Mouse (Mus musculus) thymus, postnatal 4 days (tissue): Measurements from ENCODE around the gene Cnfn.

ENCODE experiments used
- DNase-seq: peaks from one replicate; pipeline ENCODE4 v3.0.0; 2021

Gene Cnfn

DNA sequence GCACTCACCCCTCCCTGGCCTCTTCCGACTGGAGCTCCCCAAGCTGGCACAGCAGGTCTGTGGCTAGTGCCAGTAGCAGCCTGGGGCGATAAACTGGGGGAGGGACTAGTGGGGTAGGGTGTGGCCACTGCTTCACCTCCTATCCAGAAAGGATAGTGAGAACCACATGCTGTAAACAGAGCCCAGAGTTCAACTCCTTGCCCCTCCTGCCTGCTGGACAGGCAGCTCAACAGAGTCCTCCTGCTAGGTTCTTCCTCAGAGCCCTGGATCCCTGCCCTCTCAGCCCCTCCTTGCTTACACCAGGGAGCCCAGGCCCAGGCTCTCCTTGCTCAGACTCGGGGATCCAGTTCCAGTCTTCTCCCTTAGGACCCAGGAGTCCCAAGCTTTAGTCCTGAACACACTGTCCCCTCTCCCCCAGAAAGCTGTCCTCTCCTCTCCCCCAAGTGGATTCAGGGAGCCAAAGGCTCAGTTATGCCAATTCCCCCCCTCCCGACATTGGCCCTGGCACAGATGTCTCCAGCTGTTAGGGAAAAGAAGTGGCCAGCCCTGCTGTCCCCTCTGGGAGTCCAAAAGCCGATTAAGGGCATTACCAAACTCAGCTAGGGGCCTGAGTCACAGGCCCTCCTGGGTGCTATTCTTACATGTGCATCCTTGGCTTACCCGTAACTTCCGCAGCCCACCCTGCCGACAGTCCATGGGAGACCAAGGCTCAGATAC, 20.7 kb upstream of the Cnfn start:
- DNase-seq, result no peak

DNA sequence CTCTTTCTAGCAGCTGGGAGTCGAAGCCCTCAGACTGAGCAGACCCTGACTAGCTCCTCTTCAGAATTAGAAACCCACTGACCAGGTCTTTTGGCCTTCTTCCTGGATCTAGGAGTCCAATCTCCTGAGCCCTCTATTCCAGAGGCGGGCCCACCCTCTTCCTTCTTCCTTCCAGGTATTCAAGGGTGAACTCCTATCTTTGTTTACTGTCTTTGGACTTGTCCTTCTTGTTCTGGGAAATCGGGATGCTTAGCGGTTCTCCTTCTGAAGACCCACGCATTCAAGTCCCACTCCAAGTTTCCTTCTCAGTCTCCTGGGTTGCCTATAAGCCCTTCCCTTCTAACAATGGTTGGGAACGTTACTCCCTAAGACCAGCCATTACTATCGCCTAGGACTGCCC, 19.4 kb upstream of the Cnfn start:
- no peak for DNase-seq

DNA sequence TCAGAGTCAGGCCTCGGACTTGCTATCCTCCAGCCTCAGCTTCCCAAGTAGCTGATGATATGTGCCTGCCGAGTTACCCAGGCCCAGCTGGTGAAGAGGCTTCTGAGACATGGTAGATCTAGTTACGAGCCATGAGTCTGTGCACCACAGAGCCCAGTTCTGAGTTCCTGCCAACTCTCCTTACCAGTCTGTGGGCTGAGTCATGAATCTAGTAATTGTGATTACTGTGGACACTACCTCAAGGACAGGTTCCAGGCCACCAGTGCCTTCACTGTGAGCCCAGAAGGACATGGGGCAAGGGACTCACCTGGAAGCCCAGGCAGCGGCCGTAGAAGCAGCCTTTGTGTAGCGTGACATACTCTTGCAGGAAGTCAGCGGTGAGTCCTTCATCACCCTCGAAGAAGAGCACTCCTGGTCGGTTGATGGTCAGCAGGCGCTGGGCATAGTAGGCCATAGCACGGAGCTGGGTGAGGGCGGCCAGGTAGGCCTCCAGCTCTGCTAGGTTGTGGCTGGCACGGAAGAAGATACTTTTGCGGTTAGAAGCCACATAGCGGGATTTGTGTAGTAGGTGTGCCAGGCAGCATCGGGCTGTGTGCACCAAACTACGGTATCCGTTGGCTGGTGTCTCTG, 18.4 kb upstream of the Cnfn start:
- no peak for DNase-seq

DNA sequence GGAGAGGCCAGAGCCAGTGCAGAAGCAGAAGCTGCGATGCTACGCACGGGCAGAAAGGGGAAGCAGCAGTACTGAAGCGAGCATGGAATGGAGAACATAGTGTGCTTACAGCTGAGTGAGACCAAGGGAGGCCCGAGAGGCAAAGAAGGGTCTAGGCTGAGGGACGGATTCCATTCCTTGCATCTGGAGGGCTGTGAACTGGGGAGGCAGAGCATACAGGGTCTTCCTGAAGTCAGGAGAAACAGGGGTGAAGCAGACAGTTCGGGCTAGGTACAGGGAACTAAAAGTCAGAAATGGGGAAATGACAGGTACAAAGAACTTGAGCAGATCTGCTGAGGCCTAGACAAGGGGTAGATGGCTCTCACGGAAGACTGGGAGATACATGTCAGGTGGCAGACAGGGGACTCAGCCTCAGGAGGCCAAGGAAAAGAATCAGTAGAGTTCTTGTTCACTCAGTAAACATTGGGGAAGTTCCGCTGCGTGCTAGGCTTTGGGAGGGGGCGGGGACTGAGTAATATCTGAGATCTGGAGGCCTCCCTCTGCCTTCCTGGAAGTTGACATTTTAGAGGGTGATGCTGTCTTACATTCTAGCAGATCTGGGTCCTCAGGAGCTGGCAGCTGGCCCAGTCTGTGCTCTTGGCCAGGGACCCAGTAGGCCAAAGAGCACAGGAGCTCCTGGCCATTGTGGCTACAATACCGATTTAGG, 16.5 kb upstream of the Cnfn start:
- DNase-seq, result peak; percentile 60

DNA sequence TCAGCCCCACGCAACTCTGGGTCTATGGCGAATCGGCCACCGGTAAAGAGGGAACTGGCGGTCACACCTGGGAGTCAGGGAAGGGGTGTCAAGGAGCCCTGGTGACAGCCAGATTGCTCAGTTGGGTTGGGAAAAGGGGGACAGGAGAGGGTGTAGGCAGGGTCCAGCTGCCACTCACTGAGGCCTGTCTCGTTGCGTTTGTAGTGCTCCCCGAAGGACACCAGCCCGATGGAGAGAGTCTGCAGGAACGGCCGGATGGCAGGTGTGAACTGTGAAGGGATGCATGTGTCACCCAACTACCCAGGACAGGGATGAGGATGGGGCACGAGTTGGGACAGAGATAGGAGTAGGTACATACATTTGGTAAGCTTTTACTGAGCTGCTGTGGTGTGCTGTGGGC, 15.7 kb upstream of the Cnfn start:
- DNase-seq, result no peak

DNA sequence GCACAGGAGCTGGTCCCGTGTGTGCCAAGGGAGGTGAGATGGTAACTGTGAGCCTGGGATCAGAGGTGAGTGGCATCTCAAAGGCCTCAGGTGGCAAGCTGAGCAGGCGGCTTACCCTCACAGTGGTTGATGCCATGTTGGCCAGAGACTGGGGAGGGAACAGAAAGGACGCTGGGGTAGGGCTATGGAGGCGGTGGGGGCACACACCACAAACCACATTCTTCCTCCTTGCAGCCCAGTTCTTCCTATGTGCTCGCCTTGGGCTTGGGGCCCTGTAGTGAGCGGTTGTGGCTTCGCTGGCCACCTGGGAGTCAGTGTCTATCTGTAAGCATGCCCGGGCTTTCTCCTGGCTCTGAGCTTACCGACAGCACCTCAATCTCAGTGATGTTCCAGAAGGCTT, 15.3 kb upstream of the Cnfn start:
- DNase-seq, result no peak

DNA sequence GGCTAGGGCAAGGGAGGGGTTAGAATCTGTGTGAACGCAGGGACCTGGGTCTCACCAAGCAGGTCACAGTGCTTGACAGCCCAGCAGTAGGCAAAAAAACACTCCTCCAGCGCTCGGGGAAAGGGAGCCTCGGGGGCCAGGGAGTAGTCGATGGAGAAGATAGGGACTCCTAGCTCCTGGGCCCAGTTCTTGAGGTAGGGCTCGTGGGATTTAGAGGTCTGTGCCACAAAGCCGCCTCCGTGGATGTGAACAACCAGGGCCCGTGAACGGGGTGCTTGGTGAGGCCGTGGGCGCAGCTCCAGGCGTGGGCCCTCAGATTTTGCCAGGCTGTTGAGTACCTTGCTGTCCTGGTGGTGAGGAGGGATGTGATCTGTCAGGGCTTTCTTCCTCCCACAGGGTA, 14.8 kb upstream of the Cnfn start:
- DNase-seq, result no peak

DNA sequence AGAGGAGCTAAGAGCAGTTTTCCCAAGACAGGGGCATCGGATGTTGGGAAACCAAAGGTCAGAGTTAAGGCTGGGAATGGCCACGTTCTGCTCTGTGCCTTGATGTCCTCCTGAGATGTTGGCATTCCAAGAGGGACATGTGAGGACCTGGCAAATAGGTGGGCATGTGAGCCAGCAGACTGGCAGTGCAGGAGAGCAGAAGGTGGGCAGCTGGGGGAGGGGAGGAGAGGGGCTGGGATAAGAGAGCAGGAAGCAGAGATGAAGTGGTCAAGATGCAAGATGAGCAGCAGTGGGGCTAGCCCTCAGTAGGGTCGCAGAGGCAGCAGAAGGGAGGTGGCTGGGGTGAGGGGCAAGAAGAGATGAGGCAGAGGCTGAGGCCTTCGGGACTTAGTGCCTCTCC, 14.4 kb upstream of the Cnfn start:
- DNase-seq, result no peak

DNA sequence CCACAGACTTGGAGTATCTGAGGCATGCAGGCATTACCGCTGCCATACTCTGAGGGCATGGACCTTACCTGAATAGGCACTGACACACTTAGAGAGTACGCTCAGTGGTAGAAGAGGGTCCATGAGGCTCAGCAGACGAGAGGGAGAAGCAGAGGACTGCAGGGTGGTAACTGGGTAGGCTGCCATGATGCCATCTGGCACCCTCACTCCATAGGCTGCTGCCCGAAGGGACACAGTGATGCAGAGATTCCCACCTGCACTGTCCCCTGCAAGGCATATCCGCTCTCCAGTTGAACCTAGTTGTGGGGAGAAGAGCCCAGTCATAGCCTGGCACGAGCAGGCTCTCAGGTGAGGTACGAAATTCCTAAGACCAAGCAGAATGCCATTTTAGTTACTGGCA, 13.9 kb upstream of the Cnfn start:
- DNase-seq, result no peak

DNA sequence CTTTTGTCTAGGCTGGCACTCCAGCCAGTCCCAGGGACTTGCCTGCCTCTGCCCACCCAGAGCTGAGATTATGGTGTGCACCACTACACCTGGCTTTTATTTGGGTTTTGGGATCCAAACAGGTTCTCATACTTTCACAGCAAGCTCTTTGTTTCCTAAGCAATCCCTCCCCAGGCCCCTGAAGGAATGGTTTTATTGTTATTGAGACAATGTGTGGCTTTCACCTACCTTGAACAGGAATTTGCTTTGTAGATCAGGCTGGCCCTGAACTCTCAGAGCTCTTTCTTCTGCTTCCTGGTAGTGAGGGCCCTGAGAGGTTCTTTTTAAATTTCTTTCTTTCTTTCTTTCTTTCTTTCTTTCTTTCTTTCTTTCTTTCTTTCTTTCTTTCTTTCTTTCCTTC, 13.0 kb upstream of the Cnfn start:
- DNase-seq, result no peak

DNA sequence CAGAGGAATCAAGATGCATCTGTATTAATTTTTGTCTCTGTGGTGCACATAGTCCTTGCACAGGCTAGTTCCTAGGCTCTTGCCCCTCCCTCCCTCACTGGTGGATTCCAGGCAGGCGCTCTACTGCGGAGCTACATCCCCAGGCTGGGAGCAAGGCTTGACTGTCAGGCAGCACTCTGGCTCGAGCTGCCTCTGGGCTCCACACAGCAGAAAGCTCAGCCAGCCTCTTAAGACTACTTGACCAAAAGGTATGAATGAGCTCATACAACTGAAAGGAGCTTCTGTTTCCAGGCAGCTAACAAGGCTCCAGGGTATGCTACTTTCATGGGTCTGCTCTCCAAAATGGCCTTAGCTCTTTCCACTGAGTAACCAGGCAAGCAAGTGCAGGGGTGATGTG, 11.8 kb upstream of the Cnfn start:
- DNase-seq, result no peak

DNA sequence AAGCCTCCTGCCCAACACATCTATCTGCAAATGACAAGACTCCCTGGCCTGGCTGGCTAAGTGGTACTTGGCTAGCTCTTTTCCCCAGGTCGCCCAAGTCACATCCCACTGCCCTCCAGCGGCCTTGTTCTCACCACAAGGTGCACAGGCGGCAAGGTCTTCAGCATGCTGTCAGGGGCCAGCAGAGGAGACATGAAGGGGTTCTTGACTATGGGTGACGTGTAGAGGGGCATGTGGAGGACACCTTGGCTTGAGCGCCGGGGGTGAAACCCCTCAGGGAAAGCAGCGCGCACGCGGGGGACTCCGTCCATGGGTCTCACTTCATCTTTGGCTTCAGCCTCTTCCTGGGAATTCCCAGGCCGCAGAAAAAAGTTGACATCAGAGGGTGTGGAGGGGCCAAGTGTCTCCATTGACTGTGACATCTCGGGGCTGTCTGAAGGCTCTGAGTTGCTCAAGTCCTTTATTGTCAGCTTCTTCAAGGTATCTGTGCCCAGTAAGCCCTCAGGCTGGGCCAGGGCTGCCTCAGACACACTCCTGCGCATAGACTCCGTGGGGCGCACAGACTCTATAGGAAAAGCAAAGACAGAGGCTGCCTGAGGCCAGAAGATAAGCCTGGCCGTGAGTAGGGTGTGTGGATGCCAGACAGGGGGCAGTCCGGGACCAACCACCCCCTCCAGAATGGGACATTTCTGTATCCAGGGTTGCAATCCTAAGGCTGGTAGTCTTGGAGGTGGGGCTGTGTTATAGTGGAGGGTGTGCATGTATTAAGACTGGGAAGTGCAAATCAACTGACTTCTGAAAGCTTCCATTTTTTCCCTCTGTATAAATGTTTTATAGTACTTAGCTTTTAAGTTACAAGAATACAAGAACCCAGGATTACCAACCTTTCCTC, 11.1 kb upstream of the Cnfn start:
- peak; percentile 50 for DNase-seq

DNA sequence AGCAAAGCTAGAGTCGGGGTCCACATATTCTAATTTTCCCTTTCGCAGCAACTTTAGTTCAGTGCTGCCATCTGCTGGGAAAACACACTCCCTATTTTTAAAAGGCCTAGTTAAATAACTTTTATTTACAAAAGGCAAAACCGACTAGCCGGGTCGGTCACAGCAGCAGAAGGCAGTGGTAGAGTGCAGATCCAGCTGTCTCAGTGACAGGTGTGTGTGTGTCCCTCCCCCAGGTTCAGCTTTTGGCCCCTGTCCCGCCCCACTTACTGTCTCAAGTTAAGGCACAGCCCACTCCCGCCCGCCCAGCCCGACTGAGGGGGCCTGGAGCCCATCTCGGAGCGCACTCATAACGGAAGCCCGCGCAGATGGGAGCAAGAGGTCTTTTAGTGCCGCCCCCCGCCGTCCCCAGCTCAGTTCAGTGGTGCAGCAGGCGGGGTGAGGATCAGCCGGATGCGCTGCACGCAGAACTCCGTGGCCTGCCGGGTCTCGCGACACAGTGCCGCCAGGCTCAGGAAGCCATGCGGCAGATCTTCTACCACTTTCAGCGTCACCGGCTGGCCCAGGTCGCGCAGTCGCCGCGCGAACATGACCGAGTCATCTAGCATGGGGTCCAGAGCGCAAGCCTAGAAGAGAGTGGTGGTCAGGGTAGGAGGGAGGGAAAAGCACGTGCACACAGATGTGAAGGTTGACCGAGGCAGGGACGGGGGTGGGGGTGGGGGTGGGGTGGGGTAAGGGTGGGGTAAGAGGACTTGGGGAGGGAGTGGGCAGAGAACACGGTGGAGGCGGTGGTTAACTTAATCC, 10.2 kb upstream of the Cnfn start:
- DNase-seq, result peak; percentile 91

DNA sequence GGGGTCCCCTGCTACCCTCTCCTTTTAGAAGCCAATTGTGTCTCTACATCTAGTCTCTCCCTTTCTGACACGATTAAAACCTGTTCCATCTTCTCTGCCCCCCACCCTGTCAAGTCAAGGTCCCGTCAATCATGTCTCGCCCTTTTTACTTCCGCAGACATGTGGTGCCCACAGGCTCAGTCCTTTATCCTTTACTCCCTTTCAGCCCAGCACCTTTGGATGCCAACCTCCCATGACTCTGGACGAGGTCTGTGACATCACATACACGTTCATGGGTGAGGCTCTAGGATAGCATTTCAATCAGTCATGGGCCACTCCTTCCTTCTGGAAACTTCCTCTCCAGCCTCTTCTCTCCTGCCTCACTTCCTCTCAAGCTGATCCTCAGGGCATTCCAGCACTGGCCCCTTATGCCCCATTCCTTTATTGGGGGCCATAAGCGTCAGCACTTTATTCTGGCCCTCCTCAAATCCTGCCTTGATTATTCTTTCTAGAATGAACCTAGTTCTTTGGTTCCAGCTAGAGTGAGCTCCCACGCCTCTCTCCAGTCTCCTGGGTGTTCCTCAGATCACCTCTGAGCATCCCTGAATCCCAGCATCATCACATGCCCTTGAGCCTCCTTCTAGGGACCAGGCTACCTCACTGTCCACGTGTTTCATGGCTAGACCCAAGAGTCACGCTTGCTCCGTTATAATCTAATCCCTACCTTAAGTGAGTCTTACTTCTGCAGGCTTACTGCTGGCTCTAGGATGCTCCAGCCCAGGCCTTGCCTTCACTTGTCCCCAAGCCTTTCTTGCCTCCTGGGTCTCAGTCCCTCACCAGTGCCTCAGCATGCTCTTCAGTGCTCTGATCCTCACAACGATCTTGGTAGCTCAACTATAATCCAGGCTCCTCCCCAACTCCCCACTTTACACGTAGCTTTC, 8.9 kb upstream of the Cnfn start:
- no peak for DNase-seq

DNA sequence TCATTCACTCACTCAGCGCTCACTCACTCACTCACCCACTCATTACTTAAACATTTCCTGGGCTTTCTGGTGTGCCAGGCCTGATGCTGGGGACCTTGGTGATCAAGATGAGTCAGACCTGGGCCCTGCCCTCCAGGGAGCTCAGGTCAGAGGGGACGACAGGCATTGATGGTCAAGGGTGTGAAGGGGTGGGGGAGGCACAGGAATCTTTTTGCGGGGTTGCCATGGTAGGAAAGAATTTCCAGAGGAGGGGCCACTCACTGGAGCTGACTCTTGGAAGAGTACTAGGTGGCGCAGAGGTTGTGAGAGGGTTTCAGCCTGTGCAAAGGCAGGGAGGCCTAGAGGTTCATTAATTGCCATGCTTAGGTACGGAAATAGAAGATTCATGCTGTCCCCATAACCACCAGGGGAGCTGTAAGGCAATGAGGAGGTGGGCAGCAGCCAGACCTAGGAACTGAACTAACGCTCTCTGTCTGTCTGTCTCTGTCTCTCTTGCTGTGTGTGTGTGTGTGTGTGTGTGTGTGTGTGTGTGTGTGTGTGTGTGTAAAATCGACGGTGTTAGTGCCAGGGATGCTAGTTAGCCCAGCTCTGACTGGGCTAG, 7.7 kb upstream of the Cnfn start:
- DNase-seq, result no peak

DNA sequence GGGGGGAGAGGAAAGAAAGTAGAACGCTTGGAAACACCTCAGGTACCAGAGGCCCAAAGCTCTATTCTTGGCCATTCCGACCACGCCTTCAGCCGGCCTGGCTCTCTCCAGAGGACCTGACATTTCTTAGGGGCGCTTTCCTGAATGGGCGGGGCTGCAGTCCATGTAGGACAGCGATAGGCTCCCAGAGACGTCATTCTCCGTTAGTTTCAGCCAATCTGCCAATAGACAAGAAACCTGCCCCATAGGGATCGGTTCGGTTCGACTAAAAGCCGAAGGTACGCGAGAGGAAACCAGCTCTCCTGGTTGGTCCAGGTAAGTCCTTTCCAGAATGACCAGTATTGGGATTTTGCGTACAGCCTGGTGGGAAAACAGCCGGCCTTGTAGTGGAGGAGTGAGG, 7.0 kb upstream of the Cnfn start:
- peak; percentile 41 for DNase-seq

DNA sequence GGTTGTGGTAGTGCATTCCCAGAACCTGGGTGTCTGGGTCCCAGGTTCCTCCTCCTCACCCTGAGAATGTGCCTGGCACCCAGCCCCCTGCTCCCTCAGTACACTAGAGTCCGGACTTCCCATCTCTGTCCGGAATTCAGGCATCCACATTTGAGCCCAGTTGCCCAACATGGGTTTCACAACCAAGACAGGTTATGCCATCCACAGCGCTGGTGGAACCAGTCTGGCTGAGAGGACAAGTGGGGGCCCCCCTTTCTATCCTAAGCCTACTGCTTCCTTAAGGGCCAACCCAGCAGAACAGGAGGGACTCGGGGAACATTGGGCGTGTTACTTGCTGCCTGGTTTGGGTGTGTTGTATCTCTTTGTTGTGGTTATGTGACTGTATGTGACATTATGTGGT, 2.9 kb upstream of the Cnfn start:
- no peak for DNase-seq

DNA sequence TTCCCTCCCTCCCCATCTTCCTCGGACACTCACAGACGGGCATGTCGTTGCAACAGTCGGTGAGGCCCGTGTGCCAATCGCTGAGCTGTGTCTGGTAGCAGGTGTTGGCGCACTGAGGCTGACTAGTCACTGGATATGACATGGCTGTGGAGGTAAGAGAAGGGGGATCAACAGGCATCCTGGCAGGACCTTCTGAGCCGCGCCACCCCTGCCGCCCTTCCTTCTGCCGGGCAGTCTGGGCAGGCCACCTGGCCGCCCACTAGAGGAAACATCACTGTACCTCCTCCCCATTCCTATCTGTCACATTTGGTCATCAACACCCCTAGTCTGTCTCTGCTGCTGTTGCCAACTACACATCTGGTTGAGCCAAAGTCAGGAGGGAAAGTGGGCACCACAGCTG, 1.2 kb downstream of the Cnfn start:
- no peak for DNase-seq

DNA sequence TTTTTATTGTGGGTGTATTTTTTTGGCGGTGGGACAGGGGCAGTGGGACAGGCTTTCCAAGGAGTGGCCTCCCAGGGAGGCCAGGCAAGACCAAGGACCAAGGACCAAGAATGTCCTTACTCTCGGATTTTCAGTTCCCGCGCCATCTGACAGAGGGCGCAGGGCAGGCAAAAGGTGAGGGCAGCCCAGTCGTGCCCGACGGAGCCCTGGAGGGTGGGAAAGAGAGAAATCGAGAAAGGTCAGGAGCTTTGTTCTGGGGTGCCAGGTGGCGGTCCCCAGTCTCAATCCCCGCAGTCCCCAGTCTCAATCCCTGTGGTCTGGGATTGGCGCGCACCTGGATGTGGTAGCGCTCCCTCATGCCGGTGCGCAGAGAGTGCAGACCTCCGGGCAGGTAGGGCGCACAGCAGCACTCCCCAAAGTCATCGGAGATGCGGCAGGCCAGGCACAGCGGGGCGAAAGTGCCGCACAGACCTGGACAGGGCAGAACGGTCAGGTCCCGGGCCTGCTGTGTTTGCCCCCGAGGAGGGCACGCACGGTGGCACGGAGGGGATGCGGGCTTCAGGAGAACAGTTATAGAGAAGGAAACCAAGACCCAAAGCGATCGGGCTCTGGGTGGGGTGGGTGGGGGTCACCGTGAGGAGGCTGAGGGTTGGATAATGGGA, 1.8 kb downstream of the Cnfn start:
- peak; percentile 60 for DNase-seq

DNA sequence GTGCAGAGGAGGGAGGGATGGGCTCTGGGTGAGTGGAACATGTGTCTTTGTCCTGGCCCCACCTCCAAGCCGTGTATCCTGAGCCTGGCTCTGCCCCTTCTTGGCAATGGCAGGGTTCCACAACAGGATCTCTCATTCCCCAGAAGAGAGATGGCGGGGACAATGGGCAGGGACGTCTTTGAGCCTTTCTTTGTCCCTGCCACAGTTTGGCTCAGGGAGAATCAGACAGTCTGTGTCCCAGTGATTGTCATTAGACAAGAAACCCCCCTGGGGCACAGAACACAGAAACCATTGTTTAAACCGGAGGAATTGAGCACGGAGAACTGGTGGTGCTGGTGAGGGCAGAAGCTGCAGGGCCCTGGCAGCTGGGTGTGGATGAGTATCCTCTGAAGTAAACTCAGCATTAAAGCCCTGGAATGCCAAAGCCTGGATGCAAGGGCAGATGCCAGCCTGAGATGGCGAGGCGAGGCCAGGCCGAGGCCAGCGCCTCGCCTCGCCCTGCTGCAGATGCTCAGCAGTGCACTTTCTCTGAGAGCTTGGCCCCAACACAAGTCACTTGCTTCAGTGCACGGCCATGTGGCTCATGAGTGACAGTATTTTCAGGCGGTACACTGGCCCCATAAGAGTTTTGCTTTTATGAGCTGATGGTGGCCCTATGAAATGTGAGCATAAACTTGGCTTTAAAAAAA, 3.4 kb downstream of the Cnfn start:
- DNase-seq, result no peak
